Mouse (Mus musculus) embryonic facial prominence, embryonic 10.5 days (tissue): ENCODE data around the gene Gpr21. TPM values are rescaled to one million over a fixed set of nuclear protein-coding genes. Genes with fewer than 3 reads are reported as not detected.

Experiments
- DNase-seq: peaks from one replicate; pipeline ENCODE4 v3.0.0-alpha.2; 2017; ENCODE audit warnings: low spot score
- H3K27ac ChIP-seq: fragments of 300-500 bp; sonication (generic); replicated peaks from 2 replicates; pipeline ENCODE4 v1.5.1; 2016; ENCODE audit warnings: mild to moderate bottlenecking
- H3K27me3 ChIP-seq: fragments of 300-500 bp; sonication (generic); replicated peaks from 2 replicates; pipeline ENCODE4 v1.6.1; 2016; ENCODE audit warnings: low read depth, mild to moderate bottlenecking; ENCODE audit not compliant: poor library complexity, severe bottlenecking
- H3K36me3 ChIP-seq: fragments of 300-500 bp; sonication (generic); replicated peaks from 2 replicates; pipeline ENCODE4 v1.6.1; 2016; ENCODE audit warnings: mild to moderate bottlenecking, moderate library complexity
- H3K4me1 ChIP-seq: fragments of 300-500 bp; sonication (generic); 2 replicates; pipeline ENCODE4 v1.6.1; 2016
- H3K4me3 ChIP-seq: fragments of 300-500 bp; sonication (generic); 2 replicates; pipeline ENCODE4 v1.5.1; 2016; ENCODE audit warnings: mild to moderate bottlenecking, moderate library complexity
- H3K9me3 ChIP-seq: fragments of 300-500 bp; sonication (generic); 2 replicates; pipeline ENCODE4 v1.6.1; 2016; ENCODE audit warnings: mild to moderate bottlenecking
- WGBS: fragments of 180-500 bp; shearing (Covaris S2); methylation state at CpG from one replicate; pipeline ENCODE4 v1.1.7; 2016; 5-methylcytosine and 5-hydroxymethylcytosine counted together
- polyA plus RNA-seq: library from polyadenylated mRNA; unstranded; fragments of >200 nt; fragmentation: Nextera tagmentation; extraction: Ambion mirVana; gene quantifications from 2 replicates; pipeline ENCODE4 v1.2.1, GENCODE M21; 2016

Gpr21 gene
- polyA plus RNA-seq, 1 experiment from 2014 or later: 1.3 TPM

DNA sequence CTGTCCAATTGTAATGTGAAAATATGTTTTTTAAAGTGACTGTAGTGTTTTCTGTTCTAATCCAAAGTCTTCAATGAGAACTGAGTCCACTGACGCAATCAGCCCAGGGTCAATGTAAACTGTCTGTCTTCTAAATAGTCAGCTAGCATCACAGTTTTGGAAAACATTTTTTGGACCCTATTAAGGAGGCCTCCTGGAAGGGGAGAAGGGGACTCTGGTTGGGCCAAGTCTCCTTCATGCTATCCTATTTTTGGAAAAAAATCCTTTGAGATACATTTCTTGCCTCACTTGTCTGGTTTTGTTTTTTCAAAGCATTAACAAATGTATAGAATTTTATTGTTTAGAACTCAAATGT lies 3.1 kb downstream of the Gpr21 start:
- H3K36me3 ChIP-seq: peaks cover 21% of the 10 kb centered on the region
- no peaks in the 10 kb centered on the region for H3K27me3 ChIP-seq
- H3K4me3 ChIP-seq: no peak overlapping the region
- H3K27ac ChIP-seq: no peak overlapping the region
- H3K4me1 ChIP-seq: peaks cover 13% of the 10 kb centered on the region
- WGBS: 97% methylated on average over 1 of the region's 1 CpGs
- no peaks in the 10 kb centered on the region for H3K9me3 ChIP-seq
- no peak for DNase-seq

GRCm38 (mm10) chr2:37527587-37527986 lies 11.5 kb downstream of the Gpr21 start:
- Histone ChIP-seq H3K4me1 (no peaks in the 10 kb centered on the region), H3K27ac (no peak overlapping the region), H3K4me3 (no peak overlapping the region), H3K9me3 (no peaks in the 10 kb centered on the region), H3K27me3 (no peaks in the 10 kb centered on the region), H3K36me3 (peaks cover 6% of the 10 kb centered on the region; the same call in 1 of the 2 replicates)
- DNase-seq: no peak

DNA sequence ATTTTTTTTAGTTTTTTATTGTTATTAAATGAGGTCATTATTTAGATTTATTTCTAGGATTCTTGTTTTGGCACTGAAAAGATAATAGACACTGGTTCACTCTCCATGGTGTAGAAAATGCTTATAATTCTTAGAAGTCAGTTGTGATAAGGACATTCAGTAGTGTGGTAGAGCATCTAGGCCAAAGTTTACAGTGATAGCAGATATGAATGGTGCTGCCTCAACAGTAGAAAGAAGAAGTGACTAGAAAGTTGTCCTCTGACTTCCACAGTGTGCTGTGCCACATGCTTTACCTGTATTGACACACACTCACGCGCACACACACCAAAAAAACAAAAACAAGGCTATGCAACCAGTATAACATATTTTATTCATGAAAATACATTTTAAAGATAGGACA lies 13.3 kb downstream of the Gpr21 start:
- H3K27me3 ChIP-seq: no peaks in the 10 kb centered on the region
- no peaks in the 10 kb centered on the region for H3K4me1 ChIP-seq
- no peak overlapping the region for H3K4me3 ChIP-seq
- H3K9me3 ChIP-seq: no peaks in the 10 kb centered on the region
- no peak overlapping the region for H3K27ac ChIP-seq
- no peak for DNase-seq
- WGBS: 95% methylated on average over 2 of the region's 2 CpGs
- peaks cover 24% of the 10 kb centered on the region for H3K36me3 ChIP-seq

DNA sequence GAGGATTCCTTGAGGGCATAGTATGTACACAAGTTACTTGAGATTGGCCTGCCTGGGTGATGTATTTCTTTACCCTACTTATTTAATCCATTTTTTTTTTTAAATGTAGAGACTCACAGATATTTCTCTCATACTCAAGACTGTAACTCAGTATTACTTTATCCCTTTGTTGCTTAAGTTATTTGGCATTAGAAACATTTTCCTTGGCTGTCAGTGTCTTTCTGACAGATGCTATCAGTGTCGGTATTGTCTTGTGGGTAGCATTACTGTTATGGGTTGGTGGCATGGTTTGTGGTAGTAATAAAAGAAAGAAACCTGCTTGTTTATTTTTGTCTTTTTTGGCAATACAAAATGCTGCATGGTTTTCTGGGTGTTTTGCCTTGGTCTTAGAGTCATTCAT lies 14.6 kb downstream of the Gpr21 start:
- DNase-seq: no peak
- 100% methylated on average over 1 of the region's 1 CpGs for WGBS
- no peak overlapping the region for H3K27ac ChIP-seq
- no peaks in the 10 kb centered on the region for H3K4me1 ChIP-seq
- peaks cover 38% of the 10 kb centered on the region for H3K36me3 ChIP-seq
- H3K9me3 ChIP-seq: no peaks in the 10 kb centered on the region
- H3K27me3 ChIP-seq: no peaks in the 10 kb centered on the region
- H3K4me3 ChIP-seq: no peak overlapping the region

DNA sequence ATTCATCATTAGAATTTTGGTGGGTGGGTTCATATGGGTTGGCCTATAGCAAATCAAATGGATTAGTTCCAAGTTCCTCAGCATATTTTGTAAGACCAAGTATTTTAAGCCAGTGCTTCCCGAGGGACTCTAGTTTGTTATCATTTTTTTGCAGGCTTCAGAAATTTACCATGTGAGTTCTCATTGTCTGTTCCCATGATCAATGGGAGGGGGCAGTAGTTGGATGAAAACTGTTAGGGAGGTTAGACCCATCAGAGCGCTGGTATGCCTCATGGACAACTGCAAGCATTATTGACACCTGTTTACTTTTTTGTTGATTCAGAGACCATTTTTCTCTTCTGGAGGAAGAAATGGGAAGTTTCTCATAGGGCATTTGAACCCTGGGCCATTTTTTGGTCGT lies 15.5 kb downstream of the Gpr21 start:
- H3K4me1 ChIP-seq: no peaks in the 10 kb centered on the region
- peaks cover 46% of the 10 kb centered on the region for H3K36me3 ChIP-seq
- H3K27ac ChIP-seq: no peak overlapping the region
- H3K9me3 ChIP-seq: no peaks in the 10 kb centered on the region
- no peaks in the 10 kb centered on the region for H3K27me3 ChIP-seq
- no peak overlapping the region for H3K4me3 ChIP-seq
- 83% methylated on average over 3 of the region's 3 CpGs for WGBS
- no peak for DNase-seq

- Histone ChIP-seq H3K36me3 (peaks cover 95% of the 10 kb centered on the region), H3K4me3 (no peak overlapping the region), H3K4me1 (no peaks in the 10 kb centered on the region), H3K27ac (no peak overlapping the region), H3K9me3 (no peaks in the 10 kb centered on the region), H3K27me3 (no peaks in the 10 kb centered on the region)
- 91% methylated on average over 1 of the region's 1 CpGs for WGBS
- DNase-seq: no peak
These were observed 33.3 kb downstream of the Gpr21 start for GRCm38 (mm10) chr2:37549346-37550012.

DNA sequence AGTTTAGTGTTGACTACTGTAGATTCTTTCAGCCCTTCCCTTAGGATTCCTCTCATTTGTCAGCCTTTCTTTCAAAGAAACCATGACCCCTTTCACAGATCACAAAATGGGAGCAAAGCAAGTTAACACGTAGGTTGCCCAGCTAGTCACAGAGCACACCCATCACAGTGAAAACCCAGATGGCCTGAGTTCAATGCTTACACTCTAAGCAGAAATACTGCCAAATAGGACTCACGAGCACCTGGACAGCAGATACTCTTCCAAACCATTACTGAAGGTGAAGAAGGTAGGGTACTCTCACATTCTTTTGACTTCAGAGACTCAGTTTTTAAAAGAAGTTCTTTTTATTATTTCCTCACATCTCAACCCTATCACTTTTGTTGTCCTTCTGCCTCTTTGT lies 40.2 kb downstream of the Gpr21 start:
- Histone ChIP-seq H3K27me3 (no peaks in the 10 kb centered on the region), H3K27ac (no peak overlapping the region), H3K4me3 (no peak overlapping the region), H3K4me1 (no peaks in the 10 kb centered on the region), H3K9me3 (no peaks in the 10 kb centered on the region), H3K36me3 (peaks cover 99% of the 10 kb centered on the region)
- WGBS: 80% methylated on average over 2 of the region's 2 CpGs
- no peak for DNase-seq

GRCm38 (mm10) chr2:37565579-37565978 lies 49.4 kb downstream of the Gpr21 start:
- H3K4me3 ChIP-seq: no peak overlapping the region
- WGBS: 88% methylated on average over 2 of the region's 2 CpGs
- H3K27me3 ChIP-seq: no peaks in the 10 kb centered on the region
- no peaks in the 10 kb centered on the region for H3K4me1 ChIP-seq
- no peak overlapping the region for H3K27ac ChIP-seq
- no peaks in the 10 kb centered on the region for H3K9me3 ChIP-seq
- peaks cover 92% of the 10 kb centered on the region for H3K36me3 ChIP-seq
- no peak for DNase-seq

- 84% methylated on average over 1 of the region's 1 CpGs for WGBS
- Histone ChIP-seq H3K4me1 (no peaks in the 10 kb centered on the region), H3K27me3 (no peaks in the 10 kb centered on the region), H3K4me3 (no peak overlapping the region), H3K9me3 (no peaks in the 10 kb centered on the region), H3K36me3 (peaks cover 89% of the 10 kb centered on the region), H3K27ac (no peak overlapping the region)
- no peak for DNase-seq
These were observed 49.9 kb downstream of the Gpr21 start for GRCm38 (mm10) chr2:37566035-37566434.

DNA sequence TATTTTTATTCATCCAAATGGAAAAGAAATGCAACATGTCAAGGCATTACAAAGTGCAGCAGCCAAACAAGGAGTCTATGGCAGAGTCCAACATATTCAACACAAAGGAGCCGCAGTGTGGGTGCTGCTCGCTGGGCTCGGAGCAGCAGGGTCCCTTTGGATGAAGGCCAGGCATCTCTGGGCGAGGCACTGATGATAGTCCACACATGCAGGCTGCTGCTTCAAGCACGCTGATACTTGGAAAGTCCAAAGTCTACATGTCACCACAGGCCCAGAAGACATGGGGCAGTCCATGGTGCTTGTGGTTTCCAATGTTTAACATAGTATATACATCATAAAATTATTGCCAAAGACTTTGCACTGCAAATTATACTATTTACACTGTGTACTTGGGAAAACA lies 53.8 kb downstream of the Gpr21 start:
- Histone ChIP-seq H3K9me3 (no peaks in the 10 kb centered on the region), H3K27me3 (no peaks in the 10 kb centered on the region), H3K36me3 (peaks cover 68% of the 10 kb centered on the region), H3K27ac (no peak overlapping the region), H3K4me1 (no peaks in the 10 kb centered on the region), H3K4me3 (no peak overlapping the region)
- whole genome bisulfite sequencing: 94% methylated on average over 5 of the region's 5 CpGs
- DNase-seq: no peak

Other genes starting within 250 kb of the Gpr21 start
- not detected in 2 replicates for gene Olfr368, start 189.8 kb upstream of the Gpr21 start, polyA plus RNA-seq
- gene Pdcl, start 157.0 kb upstream of the Gpr21 start, polyA plus RNA-seq: 51.3 and 51.6 TPM in 2 replicates
- gene Rc3h2, start 93.4 kb upstream of the Gpr21 start, polyA plus RNA-seq: 18.9 and 20.1 TPM in 2 replicates
- 10.3 and 12.1 TPM in 2 replicates for gene Zbtb26, start 73.2 kb upstream of the Gpr21 start, polyA plus RNA-seq
- gene Zbtb6, start 73.2 kb upstream of the Gpr21 start, polyA plus RNA-seq: 5.5 and 6.2 TPM in 2 replicates
- gene Rabgap1, start 73.1 kb upstream of the Gpr21 start, polyA plus RNA-seq: 45.4 and 47.8 TPM in 2 replicates
- gene Strbp, start 187.5 kb downstream of the Gpr21 start, polyA plus RNA-seq: 49.2 and 50.4 TPM in 2 replicates